Mouse (Mus musculus) testis, postnatal 10 days (tissue): ENCODE measurements around the gene Adgrb3.

ENCODE experiments used
- DNase-seq: peaks from one replicate; pipeline ENCODE4 v3.0.0; 2021; ENCODE audit warnings: low spot score

The Adgrb3 gene

GRCm38 (mm10) chr1:25828971-25829920 is at the start of gene Adgrb3:
Gene Adgrb3, minus strand, starts transcription at chr1:25829707.
- no peak for DNase-seq

DNA sequence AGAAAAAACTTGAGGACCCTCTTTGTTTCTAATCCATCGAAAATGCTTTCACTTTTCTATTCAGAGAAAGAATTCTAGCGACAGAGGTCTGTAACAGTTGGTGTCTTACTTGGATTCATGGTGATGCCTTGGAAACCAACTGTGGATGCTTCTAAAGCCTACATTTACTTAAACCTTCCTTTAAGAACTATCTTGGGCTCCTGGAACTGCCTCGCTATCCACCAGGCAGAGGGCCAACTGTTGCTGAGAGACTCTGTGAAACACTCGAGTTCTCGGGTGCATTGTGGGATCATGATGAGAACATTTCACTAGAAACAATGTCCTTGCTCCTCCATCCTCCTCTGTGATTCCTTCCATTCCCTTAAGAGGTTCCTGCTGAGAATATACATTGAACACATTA is 48.0 kb upstream of the Adgrb3 start:
- no peak for DNase-seq

DNA sequence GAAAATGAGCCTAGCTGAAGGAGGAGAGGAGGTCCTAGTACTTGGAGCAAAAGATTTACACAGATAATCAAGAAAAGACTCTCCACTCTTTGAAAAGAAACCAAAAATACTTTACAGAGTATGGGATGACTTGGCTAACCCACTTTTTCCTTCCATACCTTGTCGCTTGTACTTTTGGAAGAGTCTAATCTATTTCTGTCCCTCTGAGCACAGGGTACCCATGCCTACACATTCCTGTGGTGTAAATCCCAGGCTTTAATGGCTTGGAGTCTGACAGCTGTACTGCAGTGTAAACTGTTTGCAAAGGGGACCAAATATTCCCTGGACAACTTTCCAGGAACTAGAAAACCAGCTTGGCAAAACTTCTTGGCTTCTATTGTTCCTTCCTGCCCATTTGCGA is 28.0 kb upstream of the Adgrb3 start:
- DNase-seq, result no peak

DNA sequence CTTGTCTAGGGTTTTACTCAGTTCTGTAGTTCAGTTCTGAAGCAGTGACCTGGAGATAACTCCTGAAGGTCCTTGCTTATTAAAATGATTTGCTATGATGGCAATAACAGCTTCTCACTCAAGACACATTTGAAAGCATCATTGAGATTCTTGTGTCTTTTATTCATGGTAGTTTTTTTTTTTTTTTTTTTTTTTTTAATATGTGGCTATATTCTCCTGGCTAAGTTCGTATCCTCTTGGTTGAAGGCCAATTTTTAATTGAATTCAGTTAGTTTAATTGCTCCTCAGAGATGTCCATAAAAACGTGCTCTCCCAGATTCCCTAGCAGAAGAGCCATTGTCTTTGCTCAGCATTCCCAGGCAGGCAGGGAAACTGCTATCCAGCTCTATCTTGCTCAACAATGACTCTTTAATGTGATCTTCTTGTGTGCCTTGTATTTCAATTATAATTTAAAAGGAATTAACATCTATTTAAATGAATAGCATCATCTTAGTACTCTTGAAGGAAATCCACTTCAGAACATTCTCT is 25.0 kb upstream of the Adgrb3 start:
- DNase-seq, result no peak

- no peak for DNase-seq
Observed at GRCm38 (mm10) chr1:25832260-25832659, 2.8 kb upstream of the Adgrb3 start.

GRCm38 (mm10) chr1:25831521-25831900 is 2.0 kb upstream of the Adgrb3 start:
- no peak for DNase-seq

DNA sequence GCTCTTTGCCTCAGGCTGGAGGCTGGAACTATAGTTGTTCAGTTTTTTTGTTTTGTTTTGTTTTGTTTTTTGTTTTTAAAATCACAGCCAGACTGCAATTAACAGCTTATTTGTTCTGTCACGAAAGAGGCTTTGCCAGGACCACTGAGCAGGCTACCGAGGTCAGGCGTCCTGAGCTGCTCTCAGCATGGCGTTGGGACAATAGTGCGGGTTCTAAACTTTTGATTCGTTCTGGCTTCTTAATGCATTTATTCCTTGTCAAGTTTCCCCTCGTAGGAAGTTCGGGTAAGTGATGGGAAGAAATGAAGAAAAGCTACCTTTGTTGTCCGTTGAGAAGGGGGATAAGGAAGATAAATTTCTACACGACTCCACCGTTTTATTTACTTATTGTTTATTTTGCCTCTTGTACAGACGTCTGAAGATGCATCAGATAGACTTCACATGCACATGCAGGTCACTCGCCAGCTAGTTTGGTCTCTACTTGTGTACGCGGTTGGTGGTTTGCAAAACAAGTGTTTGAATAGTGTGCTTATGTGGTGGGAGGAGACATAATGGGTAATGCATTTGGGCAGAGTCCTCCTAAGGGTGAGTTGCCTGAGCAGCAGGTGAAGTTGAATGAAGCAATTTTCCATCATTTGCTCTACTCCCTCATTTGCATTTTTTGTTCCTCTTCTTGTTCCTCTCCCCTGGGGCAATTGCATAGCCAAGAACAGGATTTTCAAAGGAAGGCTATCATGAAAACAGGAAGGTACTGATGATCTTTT is 1.4 kb upstream of the Adgrb3 start:
- no peak for DNase-seq

DNA sequence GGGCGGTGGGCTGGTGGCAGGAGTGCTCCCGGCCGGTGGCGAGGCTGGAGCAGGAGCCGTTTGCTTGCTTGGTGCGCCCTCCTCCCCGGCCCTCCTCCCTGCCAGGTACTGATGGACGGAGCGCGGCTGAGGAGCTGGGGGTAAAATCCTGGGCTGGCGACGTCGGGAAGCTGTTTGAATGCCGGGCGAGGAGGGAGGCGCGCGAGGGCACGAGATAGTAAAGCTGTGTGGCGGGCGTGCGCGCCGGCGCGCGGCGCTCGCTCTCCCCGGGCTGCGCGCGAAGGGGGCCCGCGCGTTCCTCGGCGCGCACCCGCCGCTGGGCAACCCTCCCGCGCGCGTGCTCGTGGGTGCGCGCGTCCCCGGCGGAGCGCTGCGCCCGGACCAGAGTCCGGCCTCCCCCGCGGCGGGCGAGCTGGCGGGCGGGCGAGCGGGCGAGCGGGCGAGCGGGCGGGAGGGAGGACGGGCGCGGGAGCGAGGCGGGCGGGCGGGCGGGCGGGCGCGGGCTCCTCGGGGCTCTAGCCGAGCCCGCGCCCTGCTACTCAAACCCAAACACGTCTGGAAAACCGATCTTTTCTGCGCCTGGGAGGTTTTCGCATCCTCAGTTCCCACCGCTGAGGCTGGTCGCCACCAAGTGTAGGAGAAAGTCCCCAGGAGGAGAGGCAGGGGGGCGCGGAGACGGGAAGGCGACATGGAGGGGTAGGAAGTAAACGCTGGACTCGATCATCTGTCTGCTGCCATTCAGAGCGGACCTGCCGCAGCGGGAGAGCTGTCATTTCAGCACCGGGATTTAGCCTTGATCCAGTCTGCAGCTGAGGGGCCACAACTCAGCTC is 629 bp upstream of the Adgrb3 start:
- DNase-seq, result peak; percentile 46

- no peak for DNase-seq
Observed at GRCm38 (mm10) chr1:25828071-25828755, 1.3 kb downstream of the Adgrb3 start.

- no peak for DNase-seq
Observed at GRCm38 (mm10) chr1:25827436-25827835, 2.1 kb downstream of the Adgrb3 start.

DNA sequence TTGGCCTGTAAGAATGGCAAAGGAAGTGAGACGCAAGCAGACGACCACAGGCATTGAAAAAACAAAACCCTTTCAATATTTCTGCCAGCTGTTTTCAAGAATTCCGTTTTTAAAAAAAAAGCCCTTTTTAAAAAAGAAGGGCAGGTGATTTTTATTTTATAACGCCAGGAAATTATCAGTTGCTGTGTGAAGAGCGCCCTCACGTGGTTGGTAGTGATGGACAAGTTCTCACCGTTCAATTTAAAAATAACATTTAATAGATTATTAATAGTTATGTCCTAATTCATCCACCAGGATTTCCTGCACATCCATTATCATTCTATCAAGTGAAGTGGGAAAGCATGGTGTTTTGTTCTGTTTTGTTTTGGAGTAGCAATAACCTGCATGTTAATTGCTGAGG is 2.7 kb downstream of the Adgrb3 start:
- DNase-seq, result peak; percentile 60

DNA sequence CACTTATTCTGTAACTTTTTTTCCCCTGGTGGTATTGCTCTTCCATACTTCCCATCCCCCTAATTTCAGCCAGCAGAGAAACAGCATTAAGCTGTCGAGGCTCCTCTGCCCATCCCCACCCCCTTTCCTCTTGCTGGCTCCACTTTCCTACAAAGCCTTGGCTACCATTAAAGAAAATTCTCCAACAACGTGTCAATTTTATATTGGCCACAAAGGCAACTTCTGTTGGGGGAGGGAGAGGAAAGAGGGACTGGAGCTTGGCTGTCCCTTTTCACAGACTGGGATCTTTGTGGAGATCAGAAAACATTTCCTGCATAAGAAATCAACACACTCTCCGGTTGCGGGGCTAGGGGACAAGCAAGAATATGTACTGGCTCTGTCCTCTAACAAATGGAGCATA is 4.9 kb downstream of the Adgrb3 start:
- no peak for DNase-seq

- no peak for DNase-seq
Observed at GRCm38 (mm10) chr1:25823961-25824360, 5.5 kb downstream of the Adgrb3 start.

DNA sequence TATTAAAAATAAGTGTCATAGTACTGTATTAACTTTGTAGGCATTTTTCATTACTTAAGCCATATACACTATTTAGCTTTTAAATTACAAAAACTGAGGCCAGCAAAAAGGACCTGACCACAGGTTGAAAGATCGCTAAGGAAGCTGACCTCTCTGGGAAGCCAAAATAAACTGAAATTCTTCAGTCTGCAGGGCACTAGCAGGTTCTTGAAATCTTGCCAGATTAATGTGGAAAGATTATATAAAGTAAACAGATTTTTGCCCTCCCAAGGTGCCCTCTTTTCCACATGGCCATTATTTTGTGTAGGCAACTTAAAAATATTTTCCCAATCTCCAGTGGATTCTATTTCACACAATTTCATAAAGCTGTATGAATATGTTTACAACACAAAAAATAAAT is 14.0 kb downstream of the Adgrb3 start:
- DNase-seq, result no peak

GRCm38 (mm10) chr1:25778784-25779183 is 50.7 kb downstream of the Adgrb3 start:
- no peak for DNase-seq

GRCm38 (mm10) chr1:25777459-25777858 is 52.0 kb downstream of the Adgrb3 start:
- no peak for DNase-seq

- DNase-seq, result no peak
Observed at GRCm38 (mm10) chr1:25775440-25776130, 53.9 kb downstream of the Adgrb3 start.

DNA sequence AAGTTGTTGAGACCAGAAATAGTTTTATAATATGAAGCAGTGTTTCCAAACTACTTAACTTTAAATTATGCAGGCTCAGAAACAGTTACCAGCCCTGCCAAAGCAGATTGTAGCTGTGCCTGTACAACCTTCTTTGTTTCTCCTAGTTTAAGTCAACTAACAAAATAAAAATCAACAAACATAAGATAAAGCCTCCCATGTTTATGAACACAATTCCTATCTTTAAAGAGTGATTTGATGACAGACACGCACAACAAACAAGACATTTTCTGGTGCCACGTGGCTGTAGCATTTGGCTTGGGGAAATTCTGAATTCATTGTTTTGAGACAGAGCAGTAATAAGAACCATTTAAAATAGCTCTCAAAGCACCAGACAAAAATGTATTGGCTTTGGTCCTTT is 60.5 kb downstream of the Adgrb3 start:
- DNase-seq, result no peak

- no peak for DNase-seq
Observed at GRCm38 (mm10) chr1:25755265-25755664, 74.2 kb downstream of the Adgrb3 start.

- DNase-seq, result no peak
Observed at GRCm38 (mm10) chr1:25754528-25754927, 75.0 kb downstream of the Adgrb3 start.

- no peak for DNase-seq
Observed at GRCm38 (mm10) chr1:25745575-25745974, 83.9 kb downstream of the Adgrb3 start.
